Mouse (Mus musculus): ENCODE data around the gene Tmie. TPM values are rescaled to one million over a fixed set of nuclear protein-coding genes. Genes with fewer than 3 reads are reported as not detected.
"Not testable (repeated sequence)": the region's sequence is repeated elsewhere in the genome, so short reads cannot be mapped to it uniquely, and the experiment has no call there.

Tmie gene
- polyA plus RNA-seq, 1 experiment from 2014 or later, result 0.70 TPM

GRCm38 (mm10) chr9:110834961-110835360 lies 45.0 kb downstream of the Tmie start:
- no peaks in the 10 kb centered on the region for H3K36me3 ChIP-seq (ENCODE audit: control insufficient read depth, insufficient read depth, low read length)
- DNase-seq (ENCODE audit: low spot score) (no peak), ATAC-seq (ENCODE audit: insufficient read depth, low FRiP score, low TSS enrichment) (no peak)
- no peak overlapping the region for H3K9ac ChIP-seq (ENCODE audit: low read length)
- H3K4me3 ChIP-seq (ENCODE audit: low read depth, low read length), result no peak overlapping the region
- WGBS, result 42% methylated on average over 10 of the region's 10 CpGs
- no peaks in the 10 kb centered on the region for H3K9me3 ChIP-seq (ENCODE audit: control insufficient read depth, low read length)
- H3K4me2 ChIP-seq (ENCODE audit: low read depth), result no peak overlapping the region
- H3K27ac ChIP-seq (ENCODE audit: low read depth, low read length), result no peak overlapping the region
- H3K4me1 ChIP-seq (ENCODE audit: control insufficient read depth, insufficient read depth, low read length), result no peaks in the 10 kb centered on the region
- H3K27me3 ChIP-seq (ENCODE audit: control insufficient read depth, insufficient read depth, low read length), result no peaks in the 10 kb centered on the region

GRCm38 (mm10) chr9:110834411-110834810 lies 45.5 kb downstream of the Tmie start, which contains the start of gene Prss45:
Gene Prss45 (plus strand): TSS chr9:110834588.
- H3K27ac ChIP-seq (ENCODE audit: low read depth, low read length), result no peak within 1 kb of the TSS
- no peaks in the 10 kb centered on the region for H3K27me3 ChIP-seq (ENCODE audit: control insufficient read depth, insufficient read depth, low read length)
- H3K4me3 ChIP-seq (ENCODE audit: low read depth, low read length), result no peak within 1 kb of the TSS
- H3K4me1 ChIP-seq (ENCODE audit: control insufficient read depth, insufficient read depth, low read length), result no peaks in the 10 kb centered on the region
- ATAC-seq (ENCODE audit: insufficient read depth, low FRiP score, low TSS enrichment) (no peak), DNase-seq (ENCODE audit: low spot score) (no peak)
- no peak within 1 kb of the TSS for H3K4me2 ChIP-seq (ENCODE audit: low read depth)
- H3K36me3 ChIP-seq (ENCODE audit: control insufficient read depth, insufficient read depth, low read length), result no peaks in the 10 kb centered on the region
- H3K9ac ChIP-seq (ENCODE audit: low read length), result no peak within 1 kb of the TSS
- no peaks in the 10 kb centered on the region for H3K9me3 ChIP-seq (ENCODE audit: control insufficient read depth, low read length)
- WGBS, result 82% methylated on average over 19 of the region's 19 CpGs

- no peak overlapping the region for H3K9ac ChIP-seq (ENCODE audit: low read length)
- WGBS, result 84% methylated on average over 5 of the region's 5 CpGs
- no peak overlapping the region for H3K27ac ChIP-seq (ENCODE audit: low read depth, low read length)
- H3K9me3 ChIP-seq (ENCODE audit: control insufficient read depth, low read length), result no peaks in the 10 kb centered on the region
- DNase-seq (ENCODE audit: low spot score) (no peak), ATAC-seq (ENCODE audit: insufficient read depth, low FRiP score, low TSS enrichment) (no peak)
- H3K4me1 ChIP-seq (ENCODE audit: control insufficient read depth, insufficient read depth, low read length), result no peaks in the 10 kb centered on the region
- H3K4me3 ChIP-seq (ENCODE audit: low read depth, low read length), result no peak overlapping the region
- H3K27me3 ChIP-seq (ENCODE audit: control insufficient read depth, insufficient read depth, low read length), result no peaks in the 10 kb centered on the region
- H3K36me3 ChIP-seq (ENCODE audit: control insufficient read depth, insufficient read depth, low read length), result no peaks in the 10 kb centered on the region
- no peak overlapping the region for H3K4me2 ChIP-seq (ENCODE audit: low read depth)
Measured at GRCm38 (mm10) chr9:110833021-110833420, 46.9 kb downstream of the Tmie start.

GRCm38 (mm10) chr9:110826390-110826789 lies 53.5 kb downstream of the Tmie start, which contains the start of gene Prss43:
Gene Prss43 (plus strand): TSS chr9:110826690.
- Histone ChIP-seq H3K4me2 (ENCODE audit: low read depth) (no peak within 1 kb of the TSS), H3K27me3 (ENCODE audit: control insufficient read depth, insufficient read depth, low read length) (no peaks in the 10 kb centered on the region), H3K9me3 (ENCODE audit: control insufficient read depth, low read length) (no peaks in the 10 kb centered on the region), H3K36me3 (ENCODE audit: control insufficient read depth, insufficient read depth, low read length) (no peaks in the 10 kb centered on the region), H3K4me1 (ENCODE audit: control insufficient read depth, insufficient read depth, low read length) (no peaks in the 10 kb centered on the region), H3K27ac (ENCODE audit: low read depth, low read length) (no peak within 1 kb of the TSS), H3K4me3 (ENCODE audit: low read depth, low read length) (no peak within 1 kb of the TSS), H3K9ac (ENCODE audit: low read length) (no peak within 1 kb of the TSS)
- ATAC-seq (ENCODE audit: insufficient read depth, low FRiP score, low TSS enrichment), result no peak
- 74% methylated on average over 3 of the region's 3 CpGs for WGBS
- no peak for DNase-seq (ENCODE audit: low spot score)

- 71% methylated on average over 7 of the region's 7 CpGs for whole genome bisulfite sequencing
- H3K4me1 ChIP-seq (ENCODE audit: control insufficient read depth, insufficient read depth, low read length), result no peaks in the 10 kb centered on the region
- no peak for ATAC-seq (ENCODE audit: insufficient read depth, low FRiP score, low TSS enrichment)
Measured at GRCm38 (mm10) chr9:110825832-110826231, 54.1 kb downstream of the Tmie start.

GRCm38 (mm10) chr9:110825426-110825825 lies 54.5 kb downstream of the Tmie start:
- H3K4me3 ChIP-seq (ENCODE audit: low read depth, low read length), result no peak overlapping the region
- H3K9me3 ChIP-seq (ENCODE audit: control insufficient read depth, low read length), result no peaks in the 10 kb centered on the region
- no peaks in the 10 kb centered on the region for H3K4me1 ChIP-seq (ENCODE audit: control insufficient read depth, insufficient read depth, low read length)
- H3K9ac ChIP-seq (ENCODE audit: low read length), result no peak overlapping the region
- ATAC-seq (ENCODE audit: insufficient read depth, low FRiP score, low TSS enrichment) (no peak), DNase-seq (ENCODE audit: low spot score) (no peak)
- no peaks in the 10 kb centered on the region for H3K36me3 ChIP-seq (ENCODE audit: control insufficient read depth, insufficient read depth, low read length)
- H3K4me2 ChIP-seq (ENCODE audit: low read depth), result no peak overlapping the region
- 95% methylated on average over 4 of the region's 4 CpGs for WGBS
- H3K27ac ChIP-seq (ENCODE audit: low read depth, low read length), result no peak overlapping the region
- H3K27me3 ChIP-seq (ENCODE audit: control insufficient read depth, insufficient read depth, low read length), result no peaks in the 10 kb centered on the region

More at GRCm38 (mm10) chr9:110825832-110826231, 54.1 kb downstream of the Tmie start:
- Histone ChIP-seq H3K9me3 (ENCODE audit: control insufficient read depth, low read length) (no peaks in the 10 kb centered on the region), H3K4me3 (ENCODE audit: low read depth, low read length) (no peak overlapping the region), H3K4me2 (ENCODE audit: low read depth) (no peak overlapping the region), H3K27ac (ENCODE audit: low read depth, low read length) (no peak overlapping the region), H3K27me3 (ENCODE audit: control insufficient read depth, insufficient read depth, low read length) (no peaks in the 10 kb centered on the region), H3K36me3 (ENCODE audit: control insufficient read depth, insufficient read depth, low read length) (no peaks in the 10 kb centered on the region), H3K9ac (ENCODE audit: low read length) (no peak overlapping the region)
- no peak for DNase-seq (ENCODE audit: low spot score)

- Histone ChIP-seq H3K27ac (ENCODE audit: low read depth, low read length) (no peak overlapping the region), H3K4me2 (ENCODE audit: low read depth) (no peak overlapping the region), H3K36me3 (ENCODE audit: control insufficient read depth, insufficient read depth, low read length) (no peaks in the 10 kb centered on the region), H3K9ac (ENCODE audit: low read length) (no peak overlapping the region), H3K4me1 (ENCODE audit: control insufficient read depth, insufficient read depth, low read length) (no peaks in the 10 kb centered on the region), H3K27me3 (ENCODE audit: control insufficient read depth, insufficient read depth, low read length) (no peaks in the 10 kb centered on the region), H3K4me3 (ENCODE audit: low read depth, low read length) (no peak overlapping the region), H3K9me3 (ENCODE audit: control insufficient read depth, low read length) (no peaks in the 10 kb centered on the region)
- 85% methylated on average over 7 of the region's 7 CpGs for WGBS
- DNase-seq (ENCODE audit: low spot score) (no peak), ATAC-seq (ENCODE audit: insufficient read depth, low FRiP score, low TSS enrichment) (no peak)
Measured at GRCm38 (mm10) chr9:110821436-110821835, 58.5 kb downstream of the Tmie start.

- not testable (repeated sequence) for DNase-seq (ENCODE audit: low spot score); H3K4me1 ChIP-seq (ENCODE audit: control insufficient read depth, insufficient read depth, low read length); H3K27ac ChIP-seq (ENCODE audit: low read depth, low read length); H3K36me3 ChIP-seq (ENCODE audit: control insufficient read depth, insufficient read depth, low read length); H3K9me3 ChIP-seq (ENCODE audit: control insufficient read depth, low read length); H3K9ac ChIP-seq (ENCODE audit: low read length); H3K4me2 ChIP-seq (ENCODE audit: low read depth); ATAC-seq (ENCODE audit: insufficient read depth, low FRiP score, low TSS enrichment); H3K27me3 ChIP-seq (ENCODE audit: control insufficient read depth, insufficient read depth, low read length); H3K4me3 ChIP-seq (ENCODE audit: low read depth, low read length)
Measured at GRCm38 (mm10) chr9:110820546-110820945, 59.4 kb downstream of the Tmie start.
